Mouse (Mus musculus) liver, adult 2 months (tissue): ENCODE measurements around the gene Cxcl5.

ENCODE experiments used
- CTCF ChIP-seq: fragments of 200-500 bp; IDR thresholded peaks from 2 replicates; pipeline ENCODE4 v1.5.1; 2011; ENCODE audit warnings: low read depth, low read length, control low read depth
- POLR2A ChIP-seq: fragments of 200-500 bp; IDR thresholded peaks from 2 replicates; pipeline ENCODE4 v1.6.1; 2011; ENCODE audit warnings: low read length, control low read depth; ENCODE audit not compliant: insufficient read depth; ENCODE audit errors: extremely low read depth

DNA sequence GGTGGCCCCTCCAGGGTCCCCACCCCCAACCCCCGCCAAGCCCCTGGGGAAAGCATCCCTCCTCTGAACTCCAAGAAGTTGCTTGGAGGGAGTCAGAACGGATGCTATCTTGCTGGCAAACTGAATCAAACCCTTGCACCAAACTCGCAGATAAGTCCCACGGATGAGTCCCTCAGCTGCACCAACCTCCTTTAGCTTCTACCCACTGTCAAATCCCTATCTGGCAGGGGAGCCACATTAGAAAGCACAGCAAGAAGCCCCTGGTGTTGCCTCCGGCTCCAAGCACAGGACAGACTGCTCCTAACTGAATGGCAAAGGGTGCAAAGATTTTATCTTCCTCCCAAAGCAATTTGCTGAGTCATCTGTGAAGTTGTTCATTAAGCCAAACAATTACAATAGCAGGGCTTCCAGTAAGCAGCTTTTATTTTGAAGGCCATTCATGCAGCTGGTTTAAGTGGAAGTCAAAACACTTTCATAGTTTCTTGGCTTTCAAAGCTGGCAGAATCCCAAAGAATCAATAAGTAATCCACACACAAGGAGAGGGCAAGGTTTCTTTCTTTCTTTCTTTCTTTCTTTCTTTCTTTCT, 1.0 kb upstream of the Cxcl5 start:
- TF ChIP-seq CTCF: no peak
- TF ChIP-seq POLR2A: no peak
